Mouse (Mus musculus) hindbrain, embryonic 10.5 days (tissue): ENCODE data around the gene Dgkd. TPM values are rescaled to one million over a fixed set of nuclear protein-coding genes. Genes with fewer than 3 reads are reported as not detected.
"Not testable (repeated sequence)": the region's sequence is repeated elsewhere in the genome, so short reads cannot be mapped to it uniquely, and the experiment has no call there.

Experiments
- DNase-seq: peaks from one replicate; pipeline ENCODE4 v3.0.0-alpha.2; 2017; ENCODE audit warnings: low spot score
- H3K27ac ChIP-seq: fragments of 300-500 bp; sonication (generic); 2 replicates; pipeline ENCODE4 v1.5.1; 2016; ENCODE audit warnings: mild to moderate bottlenecking, moderate library complexity
- H3K27me3 ChIP-seq: fragments of 300-500 bp; sonication (generic); 2 replicates; pipeline ENCODE4 v1.6.1; 2016; ENCODE audit warnings: mild to moderate bottlenecking; ENCODE audit not compliant: poor library complexity, insufficient read depth, severe bottlenecking
- H3K36me3 ChIP-seq: fragments of 300-500 bp; sonication (generic); 2 replicates; pipeline ENCODE4 v1.6.1; 2016; ENCODE audit warnings: mild to moderate bottlenecking, moderate library complexity
- H3K4me1 ChIP-seq: fragments of 300-500 bp; sonication (generic); replicated peaks from 2 replicates; pipeline ENCODE4 v1.6.1; 2016; ENCODE audit warnings: mild to moderate bottlenecking
- H3K4me3 ChIP-seq: fragments of 300-500 bp; sonication (generic); 2 replicates; pipeline ENCODE4 v1.5.1; 2016; ENCODE audit warnings: mild to moderate bottlenecking, moderate library complexity
- H3K9me3 ChIP-seq: fragments of 300-500 bp; sonication (generic); 2 replicates; pipeline ENCODE4 v1.6.1; 2016; ENCODE audit warnings: mild to moderate bottlenecking, moderate library complexity
- WGBS: fragments of 180-500 bp; shearing (Covaris S2); methylation state at CpG from one replicate; pipeline ENCODE4 v1.1.7; 2016; 5-methylcytosine and 5-hydroxymethylcytosine counted together
- polyA plus RNA-seq: library from polyadenylated mRNA; unstranded; fragments of >200 nt; fragmentation: Nextera tagmentation; extraction: Ambion mirVana; gene quantifications from 2 replicates; pipeline ENCODE4 v1.2.1, GENCODE M21; 2016

The Dgkd gene
- 32.6 and 33.6 TPM in 2 replicates for polyA plus RNA-seq

DNA sequence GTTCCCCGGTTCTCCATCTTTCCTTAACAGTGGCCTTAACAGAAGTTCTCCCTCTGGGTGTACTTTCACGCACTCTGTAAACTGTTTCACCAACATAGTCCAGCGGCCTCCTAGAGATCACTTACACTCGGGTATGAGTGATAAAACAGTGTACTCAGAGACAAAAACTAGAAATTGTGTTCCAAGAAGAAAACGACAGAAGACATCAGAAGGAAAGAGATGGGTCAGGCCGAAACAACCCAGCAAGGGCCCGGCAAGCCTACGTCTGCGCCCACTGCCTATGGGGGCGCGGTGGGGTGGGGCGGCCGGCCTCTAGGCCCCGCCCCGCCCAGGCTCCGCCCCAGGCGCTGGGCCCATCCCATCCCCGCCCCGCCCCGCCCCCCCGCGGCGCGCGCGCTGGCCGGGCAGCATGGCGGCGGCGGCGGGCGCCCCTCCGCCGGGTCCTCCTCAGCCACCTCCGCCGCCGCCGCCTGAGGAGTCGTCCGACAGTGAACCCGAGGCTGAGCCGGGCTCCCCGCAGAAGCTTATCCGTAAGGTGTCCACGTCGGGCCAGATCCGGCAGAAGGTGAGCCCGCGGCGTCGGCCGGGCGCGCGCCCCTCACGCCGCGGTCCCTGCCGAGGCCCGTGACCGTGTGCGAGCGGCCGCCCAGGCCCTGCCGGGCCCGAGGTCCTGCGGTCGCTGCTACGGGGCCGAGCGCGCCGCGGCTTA lies at the start of gene Dgkd:
TSS of gene Dgkd (plus strand) at position 396 of the 709 bp plus-strand sequence.
- 1% methylated on average over 74 of the region's 74 CpGs for WGBS
- Histone ChIP-seq H3K27ac (peak within 1 kb of the TSS; percentile 96), H3K4me3 (peak within 1 kb of the TSS; percentile 99)

DNA sequence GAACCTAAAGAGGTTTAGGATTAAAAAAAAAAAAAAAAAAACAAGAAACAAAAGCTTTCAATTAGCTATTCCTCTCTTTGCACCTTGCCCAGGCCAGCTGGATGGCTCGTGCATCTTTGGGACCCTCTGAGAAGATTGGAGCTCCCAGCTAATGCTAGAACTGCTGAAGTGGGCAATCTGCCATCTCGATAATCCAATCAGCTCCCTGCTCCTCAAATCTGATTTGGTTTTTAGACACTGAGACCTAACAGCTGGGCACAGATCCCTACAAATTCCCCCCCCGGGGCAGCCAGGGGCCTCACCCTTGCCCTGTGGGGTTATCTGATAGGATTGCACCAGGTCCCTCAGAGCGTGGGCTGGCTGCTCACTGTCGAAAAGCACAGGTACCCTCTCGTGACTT lies 49.5 kb upstream of the Dgkd start, which contains the start of gene Sag:
TSS of gene Sag (plus strand) at position 105 of the 400 bp plus-strand sequence.
- H3K27ac ChIP-seq: no peak within 1 kb of the TSS
- 83% methylated on average over 6 of the region's 6 CpGs for WGBS
- no peak for DNase-seq
- H3K9me3 ChIP-seq: no peaks in the 10 kb centered on the region
- H3K4me3 ChIP-seq: no peak within 1 kb of the TSS
- H3K36me3 ChIP-seq: no peaks in the 10 kb centered on the region
- no peaks in the 10 kb centered on the region for H3K27me3 ChIP-seq
- H3K4me1 ChIP-seq: no peaks in the 10 kb centered on the region

More for the DNA sequence above, at the start of gene Dgkd:
- no peaks in the 10 kb centered on the region for H3K36me3 ChIP-seq
- peaks cover 38% of the 10 kb centered on the region for H3K4me1 ChIP-seq
- DNase-seq: peak; percentile 83
- no peaks in the 10 kb centered on the region for H3K27me3 ChIP-seq
- H3K9me3 ChIP-seq: no peaks in the 10 kb centered on the region

DNA sequence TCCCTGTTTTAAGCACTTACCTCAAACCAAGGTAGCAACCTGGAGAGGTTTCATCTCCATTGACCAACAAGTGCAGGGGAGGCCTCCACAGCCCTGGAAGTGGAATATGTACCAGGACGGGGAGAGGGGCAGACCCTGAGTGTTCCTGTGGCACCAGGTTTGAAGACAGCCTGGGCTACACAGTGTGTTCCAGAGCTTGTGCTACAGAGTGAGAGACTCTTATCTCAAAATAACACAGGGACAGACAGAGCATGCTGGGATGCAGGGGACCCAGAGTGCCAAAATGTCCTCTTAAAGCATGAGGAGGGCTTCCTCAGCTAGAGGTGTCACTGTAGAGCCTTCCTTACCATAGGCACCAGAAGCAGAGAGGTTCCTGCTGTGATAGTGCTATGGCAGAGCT lies 45.3 kb upstream of the Dgkd start:
- Histone ChIP-seq H3K27me3 (no peaks in the 10 kb centered on the region), H3K36me3 (no peaks in the 10 kb centered on the region), H3K4me1 (no peaks in the 10 kb centered on the region), H3K4me3 (no peak overlapping the region), H3K27ac (no peak overlapping the region), H3K9me3 (0 out of 2 replicates have a peak, but pooled peaks cover 5% of the 10 kb centered on the region)
- DNase-seq: no peak
- 84% methylated on average over 1 of the region's 1 CpGs for whole genome bisulfite sequencing

DNA sequence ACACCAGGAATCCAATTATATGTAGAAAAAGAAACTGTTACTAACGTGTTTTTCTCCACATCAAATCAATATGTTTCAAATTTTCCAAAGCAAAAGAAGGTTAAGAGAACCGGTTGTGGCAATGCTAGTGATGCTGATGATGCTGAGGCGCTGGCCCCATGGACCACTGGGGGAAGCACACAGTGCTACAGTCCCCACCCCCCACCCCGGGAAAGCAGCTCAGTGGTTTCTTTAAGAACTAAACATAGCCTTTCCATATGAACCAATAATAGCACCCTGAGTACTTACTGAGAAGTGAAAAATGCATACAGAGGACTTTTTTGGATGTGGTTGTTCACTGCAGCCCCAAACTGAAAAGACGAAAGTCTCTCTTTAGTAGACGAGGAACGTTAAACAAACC lies 41.7 kb upstream of the Dgkd start:
- no peaks in the 10 kb centered on the region for H3K27me3 ChIP-seq
- 92% methylated on average over 7 of the region's 7 CpGs for WGBS

DNA sequence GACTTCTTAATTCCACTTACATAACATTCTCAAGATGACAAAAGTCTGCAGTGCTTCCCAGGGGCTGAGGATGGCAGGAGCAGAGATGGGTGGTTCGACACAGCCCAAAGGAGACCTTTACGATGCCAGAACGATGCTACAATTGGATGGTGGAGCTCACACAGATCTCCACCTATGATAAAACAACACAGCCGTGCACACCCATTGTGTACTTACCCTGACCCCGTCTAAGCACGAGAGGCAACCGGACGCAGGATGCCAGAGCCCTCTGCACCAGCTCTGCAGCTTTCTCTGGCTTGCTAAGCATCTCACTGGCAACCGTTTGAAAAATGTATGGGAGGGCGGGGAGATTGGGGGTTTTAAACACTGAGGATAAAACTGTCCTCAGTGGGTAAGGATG lies 41.0 kb upstream of the Dgkd start:
- Histone ChIP-seq H3K36me3 (no peaks in the 10 kb centered on the region), H3K27me3 (no peaks in the 10 kb centered on the region), H3K27ac (no peak overlapping the region), H3K9me3 (0 out of 2 replicates have a peak, but pooled peaks cover 5% of the 10 kb centered on the region), H3K4me3 (no peak overlapping the region), H3K4me1 (0 out of 2 replicates have a peak, but pooled peaks cover 4% of the 10 kb centered on the region)
- 87% methylated on average over 10 of the region's 10 CpGs for WGBS
- no peak for DNase-seq

More for the DNA sequence above, 41.7 kb upstream of the Dgkd start:
- Histone ChIP-seq H3K9me3 (0 out of 2 replicates have a peak, but pooled peaks cover 5% of the 10 kb centered on the region), H3K36me3 (no peaks in the 10 kb centered on the region), H3K4me3 (no peak overlapping the region), H3K27ac (no peak overlapping the region), H3K4me1 (0 out of 2 replicates have a peak, but pooled peaks cover 4% of the 10 kb centered on the region)
- DNase-seq: no peak

DNA sequence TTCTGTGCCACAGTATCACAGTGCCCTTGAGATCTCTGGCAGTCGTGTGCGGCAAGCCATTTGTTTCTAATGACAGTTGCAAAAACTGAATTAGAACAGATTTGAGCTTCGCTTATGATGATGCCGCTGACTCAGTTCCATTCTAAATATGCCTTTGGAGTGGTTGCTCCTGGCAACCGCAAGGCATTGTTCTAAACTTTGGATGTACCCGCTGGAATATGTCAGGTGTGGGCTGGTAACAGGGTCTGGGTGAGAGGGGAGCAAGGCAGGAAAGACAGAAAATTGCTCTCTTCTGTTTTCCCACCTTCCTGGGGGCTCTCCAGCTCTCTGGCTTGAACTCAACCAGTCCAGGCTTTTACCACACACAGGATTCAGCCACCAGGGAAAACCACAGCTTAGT lies 39.9 kb upstream of the Dgkd start:
- WGBS: 88% methylated on average over 6 of the region's 6 CpGs
- Histone ChIP-seq H3K4me3 (no peak overlapping the region), H3K9me3 (0 out of 2 replicates have a peak, but pooled peaks cover 5% of the 10 kb centered on the region), H3K27ac (no peak overlapping the region), H3K36me3 (no peaks in the 10 kb centered on the region), H3K4me1 (0 out of 2 replicates have a peak, but pooled peaks cover 4% of the 10 kb centered on the region), H3K27me3 (no peaks in the 10 kb centered on the region)
- DNase-seq: no peak

DNA sequence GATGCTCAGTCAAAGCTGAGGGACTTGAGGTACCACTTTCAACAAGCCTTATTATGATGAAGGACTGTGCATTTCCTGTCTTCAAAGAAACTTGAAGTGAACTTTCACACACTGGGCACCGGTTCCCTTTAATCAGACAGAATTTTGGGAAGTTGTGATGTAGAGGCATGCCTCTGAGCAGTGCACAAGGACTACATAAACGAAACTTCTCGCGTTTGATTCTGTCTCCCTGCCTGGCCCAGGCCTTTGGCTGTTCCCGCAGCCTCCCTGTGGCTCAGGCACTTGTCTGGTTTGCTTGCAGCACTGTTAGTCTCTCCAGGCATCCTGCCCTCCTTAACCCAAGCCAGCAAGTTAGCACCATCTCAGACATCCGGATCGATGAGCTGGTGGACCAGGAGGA lies 39.4 kb upstream of the Dgkd start:
- Histone ChIP-seq H3K27me3 (no peaks in the 10 kb centered on the region), H3K27ac (no peak overlapping the region), H3K36me3 (no peaks in the 10 kb centered on the region), H3K4me1 (0 out of 2 replicates have a peak, but pooled peaks cover 4% of the 10 kb centered on the region), H3K9me3 (0 out of 2 replicates have a peak, but pooled peaks cover 5% of the 10 kb centered on the region), H3K4me3 (no peak overlapping the region)
- WGBS: 83% methylated on average over 7 of the region's 7 CpGs
- no peak for DNase-seq

DNA sequence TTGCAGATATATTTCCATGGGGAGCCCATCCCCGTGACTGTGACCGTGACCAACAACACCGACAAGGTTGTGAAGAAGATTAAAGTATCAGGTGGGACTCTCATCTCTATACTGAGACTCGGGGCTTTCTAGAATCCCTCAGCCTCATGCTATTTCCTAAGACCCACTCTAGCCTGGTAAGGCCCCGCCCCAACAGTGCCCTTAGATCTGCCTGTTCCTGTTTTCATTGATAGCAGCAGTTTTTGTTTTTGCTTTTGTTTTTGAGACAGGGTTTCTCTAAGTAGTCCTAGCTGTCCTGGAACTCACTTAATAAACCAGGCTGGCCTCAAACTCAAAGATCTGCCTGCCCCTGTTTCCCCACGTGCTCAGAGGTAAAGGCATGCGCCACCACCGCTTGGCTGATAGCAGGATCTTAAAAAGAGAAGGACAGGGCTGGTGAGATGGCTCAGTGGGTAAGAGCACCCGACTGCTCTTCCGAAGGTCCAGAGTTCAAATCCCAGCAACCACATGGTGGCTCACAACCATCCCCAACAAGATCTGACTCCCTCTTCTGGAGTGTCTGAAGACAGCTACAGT lies 28.6 kb upstream of the Dgkd start:
- peaks cover 10% of the 10 kb centered on the region for H3K4me1 ChIP-seq
- whole genome bisulfite sequencing: 90% methylated on average over 10 of the region's 10 CpGs

DNA sequence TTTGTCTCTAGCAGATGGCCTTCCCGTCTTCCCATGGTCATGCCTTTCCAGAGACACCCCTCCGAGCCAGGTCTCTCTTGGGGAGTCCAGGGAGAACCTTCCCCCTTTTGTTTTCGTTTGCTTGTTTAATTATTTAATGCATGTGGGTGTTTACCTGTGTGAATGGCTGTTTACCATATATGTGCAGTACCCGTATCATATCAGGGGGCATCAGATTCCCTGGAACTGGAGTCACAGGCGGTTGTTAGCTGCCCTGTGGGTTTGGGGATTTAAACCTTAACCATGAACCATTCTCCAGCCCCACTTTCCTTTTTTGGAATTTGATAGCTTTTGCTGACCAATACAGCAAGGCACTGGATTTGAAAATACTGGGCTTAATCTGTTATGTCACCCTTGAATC lies 27.8 kb upstream of the Dgkd start:
- H3K4me3 ChIP-seq: no peak overlapping the region
- H3K36me3 ChIP-seq: no peaks in the 10 kb centered on the region
- no peak for DNase-seq
- peaks cover 16% of the 10 kb centered on the region for H3K4me1 ChIP-seq
- WGBS: 87% methylated on average over 5 of the region's 5 CpGs
- H3K9me3 ChIP-seq: no peaks in the 10 kb centered on the region
- H3K27me3 ChIP-seq: no peaks in the 10 kb centered on the region
- H3K27ac ChIP-seq: no peak overlapping the region

More for the DNA sequence above, 28.6 kb upstream of the Dgkd start:
- H3K36me3 ChIP-seq: no peaks in the 10 kb centered on the region
- no peak overlapping the region for H3K27ac ChIP-seq
- DNase-seq: no peak
- H3K4me3 ChIP-seq: no peak overlapping the region
- no peaks in the 10 kb centered on the region for H3K9me3 ChIP-seq
- H3K27me3 ChIP-seq: no peaks in the 10 kb centered on the region

DNA sequence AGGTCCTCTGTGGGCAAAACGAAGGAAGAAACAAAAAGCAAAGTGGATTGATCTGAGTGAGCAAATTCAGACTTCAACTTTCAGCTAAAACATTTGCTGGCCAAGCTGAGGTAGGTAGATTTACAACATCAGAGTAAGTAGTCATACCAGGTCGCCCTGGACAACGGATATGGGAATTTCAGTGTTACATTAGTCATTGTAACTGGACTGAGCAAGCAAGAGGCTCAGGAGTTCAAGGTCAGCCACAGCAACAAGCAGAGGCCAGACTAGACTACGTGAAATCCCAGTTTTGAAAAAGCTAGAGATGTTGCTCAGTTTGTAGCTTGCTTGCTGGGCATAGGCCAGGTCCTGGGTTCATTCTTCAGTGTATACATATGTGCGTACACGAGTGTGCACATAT lies 27.1 kb upstream of the Dgkd start:
- H3K36me3 ChIP-seq: no peaks in the 10 kb centered on the region
- no peaks in the 10 kb centered on the region for H3K27me3 ChIP-seq
- whole genome bisulfite sequencing: 88% methylated on average over 6 of the region's 6 CpGs
- H3K9me3 ChIP-seq: no peaks in the 10 kb centered on the region
- no peak overlapping the region for H3K27ac ChIP-seq
- no peak overlapping the region for H3K4me3 ChIP-seq
- no peak for DNase-seq
- peaks cover 16% of the 10 kb centered on the region for H3K4me1 ChIP-seq

DNA sequence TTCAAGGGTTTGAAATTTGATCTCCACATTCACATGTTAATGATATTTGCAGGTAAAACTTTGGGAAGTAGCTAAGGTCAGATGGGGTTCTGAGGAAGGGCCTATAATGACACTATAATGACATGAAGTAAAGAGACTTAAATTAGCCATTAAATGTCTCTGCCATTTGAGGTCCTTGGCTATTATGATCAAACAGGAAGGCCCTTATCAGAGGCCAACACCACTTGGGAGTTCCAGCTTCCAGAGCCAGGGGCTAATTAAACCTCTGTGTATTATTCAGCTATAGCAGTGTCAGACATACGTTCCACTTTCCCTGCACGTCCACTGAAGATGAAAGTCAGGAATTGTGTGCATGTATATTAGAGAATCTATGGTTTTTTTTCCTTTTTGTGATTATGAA lies 26.6 kb upstream of the Dgkd start:
- 80% methylated on average over 2 of the region's 2 CpGs for WGBS
- no peak for DNase-seq

DNA sequence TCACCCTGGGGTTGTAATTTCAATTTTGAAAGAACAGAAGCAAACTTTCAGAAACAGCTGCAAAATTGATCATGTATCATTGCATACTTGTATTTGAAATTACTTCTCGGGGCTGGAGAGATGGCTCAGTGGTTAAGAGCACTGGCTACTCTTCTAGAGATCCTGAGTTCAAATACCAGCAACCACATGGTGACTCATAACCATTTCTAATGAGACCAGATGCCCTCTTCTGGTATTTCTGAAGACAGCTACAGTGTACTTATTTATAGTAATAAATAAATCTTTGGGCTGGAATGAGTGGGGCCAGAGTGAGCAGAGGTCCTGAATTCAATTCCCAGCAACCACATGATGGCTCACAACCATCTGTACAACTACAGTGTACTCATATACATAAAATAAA lies 25.6 kb upstream of the Dgkd start:
- H3K36me3 ChIP-seq, DNase-seq, H3K27ac ChIP-seq, H3K27me3 ChIP-seq, H3K4me3 ChIP-seq, H3K9me3 ChIP-seq: not testable (repeated sequence)
- WGBS: 85% methylated on average over 1 of the region's 1 CpGs
- peaks cover 16% of the 10 kb centered on the region for H3K4me1 ChIP-seq

More for the DNA sequence above, 26.6 kb upstream of the Dgkd start:
- Histone ChIP-seq H3K27me3 (no peaks in the 10 kb centered on the region), H3K4me3 (no peak overlapping the region), H3K9me3 (no peaks in the 10 kb centered on the region), H3K4me1 (peaks cover 16% of the 10 kb centered on the region), H3K36me3 (no peaks in the 10 kb centered on the region), H3K27ac (no peak overlapping the region)

DNA sequence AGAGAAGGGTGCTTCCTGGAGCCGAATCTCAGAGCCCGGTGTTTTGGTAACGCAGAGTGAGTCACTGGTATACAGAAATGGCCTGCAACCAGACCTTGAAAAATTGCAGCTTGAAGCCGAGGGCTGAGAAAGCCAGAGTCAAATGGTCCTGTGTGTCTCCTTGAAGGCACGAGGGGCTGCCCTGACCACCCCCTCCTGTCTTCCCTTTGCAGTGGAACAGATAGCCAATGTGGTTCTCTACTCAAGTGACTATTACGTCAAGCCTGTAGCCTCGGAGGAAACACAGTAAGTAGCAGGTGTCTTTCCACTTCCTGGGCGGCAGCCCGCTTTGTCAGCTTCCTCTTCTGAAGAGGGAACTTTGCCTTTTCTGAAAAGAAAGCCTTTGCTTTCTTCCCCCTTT lies 24.9 kb upstream of the Dgkd start:
- no peak for DNase-seq
- WGBS: 75% methylated on average over 9 of the region's 9 CpGs
- peaks cover 16% of the 10 kb centered on the region for H3K4me1 ChIP-seq
- H3K9me3 ChIP-seq: no peaks in the 10 kb centered on the region
- no peak overlapping the region for H3K4me3 ChIP-seq
- no peaks in the 10 kb centered on the region for H3K27me3 ChIP-seq
- no peaks in the 10 kb centered on the region for H3K36me3 ChIP-seq
- H3K27ac ChIP-seq: no peak overlapping the region
